Mouse (Mus musculus): Measurements from ENCODE around the gene Irf1. TPM values are rescaled to one million over a fixed set of nuclear protein-coding genes. Genes with fewer than 3 reads are reported as not detected.
A peak's percentile ranks its signal among the peaks of the same experiment; 100 is the strongest.
"Not testable (repeated sequence)": the region's sequence is repeated elsewhere in the genome, so short reads cannot be mapped to it uniquely, and the experiment has no call there.

Gene Irf1
- polyA plus RNA-seq, 1 experiment from 2014 or later: 10.0 TPM

DNA sequence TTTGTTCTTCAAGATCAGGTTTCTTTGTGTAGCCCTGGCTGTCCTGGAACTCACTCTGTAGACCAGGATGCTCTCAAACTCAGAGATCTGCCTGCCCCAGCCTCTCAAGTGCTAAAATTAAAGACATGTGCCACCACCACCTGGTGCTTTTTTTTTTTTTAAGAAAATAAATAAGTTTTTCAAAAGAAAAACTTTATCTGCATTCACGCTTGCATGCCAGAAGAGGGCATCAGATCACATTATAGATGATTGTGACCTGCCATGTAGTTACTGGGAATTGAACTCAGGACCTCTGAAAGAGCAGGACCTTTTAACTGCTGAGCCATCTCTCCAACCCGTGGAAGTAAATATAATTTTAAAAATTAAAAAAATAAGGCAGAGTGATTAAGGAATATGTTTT lies 24.6 kb upstream of the Irf1 start:
- Histone ChIP-seq H3K4me1 (0 out of 2 replicates have a peak, but pooled peaks cover 5% of the 10 kb centered on the region), H3K9me3 (no peaks in the 10 kb centered on the region), H3K27me3 (replicated peaks) (no peaks in the 10 kb centered on the region), H3K4me2 (no peak overlapping the region), H3K36me3 (no peaks in the 10 kb centered on the region), H3K27ac (replicated peaks) (no peak overlapping the region), H3K4me3 (no peak overlapping the region), H3K9ac (no peak overlapping the region)
- ATAC-seq (ENCODE audit: extremely low read depth, insufficient number of reproducible peaks, low FRiP score, low TSS enrichment): no peak
- 75% methylated on average over 2 of the region's 2 CpGs for WGBS

DNA sequence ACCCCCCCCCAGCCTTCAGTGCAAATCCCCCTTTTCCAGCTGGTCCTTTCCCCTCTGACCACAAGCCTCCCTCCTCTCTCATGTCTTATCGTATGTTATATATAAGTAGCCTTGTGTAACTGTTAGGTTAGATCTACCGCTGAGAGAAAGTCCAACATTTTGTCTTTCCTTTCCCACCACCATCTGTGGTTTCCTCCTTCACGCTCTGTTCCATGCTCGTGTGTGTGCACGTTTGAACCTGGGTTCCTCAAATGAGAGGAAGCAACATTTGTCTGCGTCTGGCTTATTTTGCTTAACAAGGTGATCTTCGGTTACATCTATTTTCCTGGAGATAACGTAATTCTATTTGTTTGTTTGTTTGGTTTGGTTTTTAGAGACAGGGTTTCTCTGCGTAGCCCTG lies 21.8 kb upstream of the Irf1 start:
- Histone ChIP-seq H3K36me3 (no peaks in the 10 kb centered on the region), H3K4me1 (no peaks in the 10 kb centered on the region), H3K27me3 (replicated peaks) (no peaks in the 10 kb centered on the region), H3K4me2 (no peak overlapping the region), H3K9me3 (no peaks in the 10 kb centered on the region), H3K27ac (replicated peaks) (no peak overlapping the region), H3K4me3 (no peak overlapping the region), H3K9ac (no peak overlapping the region)
- 83% methylated on average over 9 of the region's 9 CpGs for WGBS
- no peak for ATAC-seq (ENCODE audit: extremely low read depth, insufficient number of reproducible peaks, low FRiP score, low TSS enrichment)

DNA sequence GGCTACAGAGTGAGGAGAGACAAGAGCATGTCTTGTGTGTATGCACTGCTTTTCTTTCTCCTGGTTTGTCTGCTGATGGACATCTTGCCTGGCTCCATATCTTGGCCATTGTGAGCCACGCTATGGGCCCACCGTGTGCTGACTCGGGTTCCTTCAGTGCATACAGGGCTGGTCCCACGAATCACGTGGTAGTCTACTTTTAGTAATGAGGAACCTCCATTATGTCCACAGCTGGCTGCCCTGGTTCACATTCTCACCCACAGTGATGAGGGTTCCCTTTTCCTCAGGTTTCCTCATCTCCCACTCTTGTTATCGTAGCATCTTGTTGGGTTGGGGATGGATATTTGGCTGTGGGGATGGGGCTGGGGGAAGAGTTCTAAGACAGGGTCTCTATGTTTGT lies 21.2 kb upstream of the Irf1 start:
- ATAC-seq (ENCODE audit: extremely low read depth, insufficient number of reproducible peaks, low FRiP score, low TSS enrichment): no peak
- H3K4me3 ChIP-seq: no peak overlapping the region
- H3K4me2 ChIP-seq: no peak overlapping the region
- no peaks in the 10 kb centered on the region for H3K36me3 ChIP-seq
- no peak overlapping the region for H3K9ac ChIP-seq
- no peaks in the 10 kb centered on the region for H3K27me3 ChIP-seq (replicated peaks)
- H3K27ac ChIP-seq (replicated peaks): no peak overlapping the region
- no peaks in the 10 kb centered on the region for H3K4me1 ChIP-seq
- H3K9me3 ChIP-seq: no peaks in the 10 kb centered on the region
- WGBS: 77% methylated on average over 6 of the region's 6 CpGs

DNA sequence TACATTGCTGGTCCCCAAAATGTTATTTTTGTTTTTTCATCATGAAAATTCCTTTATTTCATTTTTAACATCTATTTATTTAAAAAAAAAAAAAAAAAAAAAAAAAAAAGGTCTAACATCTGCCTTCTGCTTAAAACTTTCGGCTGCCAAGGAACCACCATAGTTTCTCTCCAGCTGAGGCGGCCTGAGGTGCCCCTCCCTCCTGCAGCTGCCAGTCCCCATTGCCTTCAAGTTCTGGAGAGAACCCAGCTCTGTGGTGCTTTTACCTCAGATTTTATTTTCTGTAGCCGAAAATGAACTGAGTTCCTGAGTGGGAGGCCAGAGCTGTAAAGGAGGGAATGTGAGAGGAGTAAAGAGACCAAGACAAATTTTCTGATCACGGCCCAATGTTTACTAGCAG lies 20.5 kb upstream of the Irf1 start:
- WGBS: 64% methylated on average over 4 of the region's 4 CpGs

DNA sequence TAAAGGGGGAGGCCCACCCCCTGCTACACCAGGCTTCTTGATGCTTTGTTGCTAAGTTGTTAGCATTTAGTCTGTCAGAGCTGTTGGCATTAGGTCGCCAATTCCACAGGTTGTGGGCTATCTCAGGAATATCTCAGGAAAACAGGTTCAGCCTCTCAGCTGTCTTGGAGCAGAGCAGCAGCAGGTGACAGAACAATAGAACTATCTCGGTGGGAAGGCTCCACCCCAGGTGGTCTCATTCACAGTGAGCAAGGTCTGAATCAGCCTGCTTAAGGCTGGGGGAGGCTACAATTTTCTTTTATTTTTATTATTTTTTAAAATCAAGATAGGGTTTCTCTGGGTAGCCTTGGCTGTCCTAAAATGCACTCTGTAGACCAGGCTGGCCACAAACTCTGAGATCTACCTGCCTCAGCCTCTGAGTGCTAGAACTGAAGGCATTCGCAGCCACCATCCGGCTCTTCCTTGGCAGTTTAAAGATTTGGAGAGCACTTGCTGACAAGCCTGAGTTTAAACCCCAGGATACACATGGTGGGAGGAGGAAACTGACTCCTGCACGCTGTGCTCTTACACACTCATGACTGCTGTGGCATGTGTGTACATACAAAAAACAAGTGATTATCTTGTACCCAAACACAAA lies 20.0 kb upstream of the Irf1 start:
- no peak for ATAC-seq (ENCODE audit: extremely low read depth, insufficient number of reproducible peaks, low FRiP score, low TSS enrichment)
- WGBS: 41% methylated on average over 5 of the region's 5 CpGs
- no peaks in the 10 kb centered on the region for H3K27me3 ChIP-seq (replicated peaks)
- no peak overlapping the region for H3K27ac ChIP-seq (replicated peaks)
- no peak overlapping the region for H3K4me3 ChIP-seq
- H3K36me3 ChIP-seq: no peaks in the 10 kb centered on the region
- H3K4me1 ChIP-seq: no peaks in the 10 kb centered on the region
- H3K9me3 ChIP-seq: no peaks in the 10 kb centered on the region
- no peak overlapping the region for H3K4me2 ChIP-seq
- H3K9ac ChIP-seq: no peak overlapping the region

More for the DNA sequence above, 20.5 kb upstream of the Irf1 start:
- Histone ChIP-seq H3K4me1 (no peaks in the 10 kb centered on the region), H3K27ac (replicated peaks) (no peak overlapping the region), H3K9ac (no peak overlapping the region), H3K4me2 (no peak overlapping the region), H3K27me3 (replicated peaks) (no peaks in the 10 kb centered on the region), H3K36me3 (no peaks in the 10 kb centered on the region), H3K9me3 (no peaks in the 10 kb centered on the region), H3K4me3 (no peak overlapping the region)
- ATAC-seq (ENCODE audit: extremely low read depth, insufficient number of reproducible peaks, low FRiP score, low TSS enrichment): no peak

DNA sequence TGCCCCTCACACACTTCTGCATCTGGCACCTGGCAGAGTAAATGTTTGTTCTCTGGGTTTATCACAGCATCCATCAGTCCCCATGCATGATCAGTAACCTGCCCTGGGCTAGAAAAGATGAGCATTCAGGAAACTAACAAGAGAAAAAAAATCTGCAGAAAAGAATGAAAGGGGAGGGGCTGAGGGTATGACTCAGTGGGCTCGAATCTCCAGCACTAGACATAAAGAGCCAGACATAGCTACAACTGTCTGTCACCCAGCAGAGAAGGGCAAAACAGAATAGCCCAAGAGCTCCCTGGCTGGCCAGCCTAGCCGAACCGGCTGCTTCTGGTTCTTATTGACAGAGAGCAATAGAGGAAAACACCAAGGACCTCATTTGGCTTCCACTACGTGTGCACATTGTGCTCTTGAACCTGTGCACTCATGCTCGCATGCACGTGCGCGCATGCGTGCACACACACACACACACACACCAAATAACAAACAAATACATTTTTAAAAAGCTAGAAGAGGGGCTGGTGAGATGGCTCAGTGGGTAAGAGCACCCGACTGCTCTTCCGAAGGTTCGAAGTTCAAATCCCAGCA lies 14.7 kb upstream of the Irf1 start:
- Histone ChIP-seq H3K36me3 (no peaks in the 10 kb centered on the region), H3K4me2 (no peak overlapping the region), H3K27ac (replicated peaks) (no peak overlapping the region), H3K9ac (no peak overlapping the region), H3K27me3 (replicated peaks) (no peaks in the 10 kb centered on the region), H3K4me1 (peaks cover 17% of the 10 kb centered on the region), H3K4me3 (no peak overlapping the region), H3K9me3 (no peaks in the 10 kb centered on the region)
- no peak for ATAC-seq (ENCODE audit: extremely low read depth, insufficient number of reproducible peaks, low FRiP score, low TSS enrichment)
- 74% methylated on average over 12 of the region's 12 CpGs for WGBS

DNA sequence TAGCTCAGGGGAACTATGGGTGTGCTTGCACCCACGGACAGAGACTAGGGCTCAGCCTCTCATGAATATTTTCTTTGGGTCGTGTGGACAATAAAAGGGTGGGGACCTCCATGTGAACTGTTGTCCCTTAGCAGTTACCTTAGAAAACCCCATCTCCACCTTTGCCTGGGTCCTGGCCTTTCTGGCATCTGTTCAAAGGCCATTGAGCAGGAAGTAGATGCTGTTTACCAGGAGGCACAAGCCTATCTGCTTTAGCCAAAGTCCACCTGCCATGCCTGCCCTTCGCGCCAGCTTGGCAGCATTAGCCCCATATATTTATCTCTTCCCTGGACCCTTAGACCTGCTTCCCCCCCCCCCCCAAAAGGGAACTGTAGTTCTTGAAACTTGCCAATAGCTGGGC lies 12.2 kb upstream of the Irf1 start:
- H3K4me1 ChIP-seq: peaks cover 40% of the 10 kb centered on the region
- H3K4me2 ChIP-seq: no peak overlapping the region
- no peak overlapping the region for H3K4me3 ChIP-seq
- no peak for ATAC-seq (ENCODE audit: extremely low read depth, insufficient number of reproducible peaks, low FRiP score, low TSS enrichment)
- no peaks in the 10 kb centered on the region for H3K36me3 ChIP-seq
- H3K27ac ChIP-seq (replicated peaks): no peak overlapping the region
- H3K9me3 ChIP-seq: no peaks in the 10 kb centered on the region
- H3K27me3 ChIP-seq (replicated peaks): no peaks in the 10 kb centered on the region
- no peak overlapping the region for H3K9ac ChIP-seq
- WGBS: 86% methylated on average over 4 of the region's 4 CpGs

DNA sequence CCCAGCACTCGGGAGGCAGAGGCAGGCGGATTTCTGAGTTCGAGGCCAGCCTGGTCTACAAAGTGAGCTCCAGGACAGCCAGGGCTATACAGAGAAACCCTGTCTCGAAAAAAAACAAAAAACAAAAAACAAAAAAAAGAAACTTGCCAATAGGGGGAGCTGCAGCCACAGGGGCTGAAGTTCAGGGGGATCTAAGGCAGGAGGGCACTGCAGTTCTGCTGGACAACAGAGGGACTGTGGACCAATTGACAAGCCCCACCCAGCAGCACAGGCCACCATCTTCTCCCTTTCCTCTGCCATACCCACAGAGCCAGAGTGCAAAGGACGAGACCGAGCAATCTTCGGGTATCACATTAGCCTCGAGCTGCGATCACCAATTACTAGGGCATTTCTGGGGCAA lies 11.8 kb upstream of the Irf1 start:
- not testable (repeated sequence) for H3K4me3 ChIP-seq; H3K36me3 ChIP-seq; H3K9ac ChIP-seq; H3K27ac ChIP-seq (replicated peaks); H3K27me3 ChIP-seq (replicated peaks); H3K9me3 ChIP-seq; H3K4me2 ChIP-seq; ATAC-seq (ENCODE audit: extremely low read depth, insufficient number of reproducible peaks, low FRiP score, low TSS enrichment)
- peaks cover 45% of the 10 kb centered on the region for H3K4me1 ChIP-seq
- WGBS: 79% methylated on average over 9 of the region's 9 CpGs

DNA sequence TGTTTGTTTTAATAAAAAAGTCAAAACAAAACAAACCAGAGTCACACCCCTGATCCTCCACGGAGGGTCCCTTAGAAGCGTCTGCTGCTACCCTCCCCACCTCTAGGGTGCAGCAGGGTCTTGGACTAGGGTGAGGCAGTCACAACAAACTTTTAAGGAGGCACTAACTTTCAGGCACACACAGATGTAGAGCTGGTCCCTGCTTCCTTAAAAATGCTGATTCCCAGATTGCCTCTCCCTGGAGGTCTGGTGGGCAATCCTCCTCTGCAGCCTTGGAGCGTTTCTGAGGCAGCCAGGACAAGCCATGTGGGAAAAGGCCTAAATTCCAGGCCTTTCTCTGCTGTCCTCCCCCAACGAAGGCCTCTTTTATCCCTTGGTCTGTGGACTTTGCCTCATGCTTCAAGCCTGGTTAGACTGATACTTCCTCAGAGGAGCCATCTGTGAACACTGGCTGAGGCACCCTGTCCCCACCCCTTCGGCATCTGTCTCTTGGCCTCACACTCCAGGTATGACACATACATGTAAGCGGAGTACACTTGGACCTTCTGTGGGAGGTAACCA lies 10.9 kb upstream of the Irf1 start:
- Histone ChIP-seq H3K27ac (replicated peaks) (peak overlapping the region; percentile 66; the same call in 1 of the 2 replicates), H3K9ac (no peak overlapping the region), H3K27me3 (replicated peaks) (no peaks in the 10 kb centered on the region), H3K9me3 (no peaks in the 10 kb centered on the region), H3K4me1 (peaks cover 53% of the 10 kb centered on the region), H3K36me3 (no peaks in the 10 kb centered on the region), H3K4me3 (no peak overlapping the region), H3K4me2 (peak overlapping the region; percentile 42; the same call in 1 of the 2 replicates)
- ATAC-seq (ENCODE audit: extremely low read depth, insufficient number of reproducible peaks, low FRiP score, low TSS enrichment): no peak
- 39% methylated on average over 6 of the region's 6 CpGs for WGBS

DNA sequence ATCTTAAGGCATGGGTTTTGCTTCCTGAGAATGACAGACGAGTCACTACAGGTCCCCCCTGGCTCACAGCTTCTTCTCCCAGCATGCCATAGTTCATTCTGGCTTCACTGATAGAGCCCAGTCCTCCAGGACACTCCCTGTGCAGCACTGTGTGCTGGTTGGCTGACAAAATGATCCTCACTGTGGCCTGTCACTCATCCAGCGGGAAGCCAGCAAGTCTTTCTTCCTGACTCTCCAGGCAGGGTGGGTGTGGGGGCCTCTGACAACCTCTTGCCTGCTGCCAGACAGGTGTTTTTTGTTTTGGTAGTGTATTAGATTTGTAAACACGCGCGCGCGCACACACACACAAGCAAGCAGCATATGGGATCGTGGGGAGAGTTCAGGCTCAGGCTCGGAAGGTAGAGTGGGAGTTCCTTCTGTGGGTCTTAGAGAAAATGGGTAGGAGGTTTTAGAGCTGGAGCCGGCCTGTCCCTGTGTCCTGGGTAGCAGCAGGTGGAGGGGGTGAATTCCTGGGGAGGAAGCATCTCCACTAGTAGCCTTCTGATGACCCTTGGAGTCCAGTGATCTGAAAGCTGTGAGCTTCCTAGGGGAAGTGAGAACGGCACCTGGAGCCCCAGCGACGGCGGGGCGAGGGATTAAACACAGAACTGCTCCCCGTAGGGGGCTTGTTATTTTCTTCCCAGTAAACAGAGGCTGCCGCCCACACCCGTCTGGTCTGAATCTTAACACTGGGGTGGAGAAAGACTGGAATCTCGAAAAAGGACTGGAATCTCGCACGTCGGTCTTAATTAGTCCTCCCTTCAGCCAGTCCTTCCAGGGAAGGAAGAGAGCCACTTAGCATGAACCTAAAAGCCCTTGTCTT lies 10.0 kb upstream of the Irf1 start:
- no peaks in the 10 kb centered on the region for H3K27me3 ChIP-seq (replicated peaks)
- peak overlapping the region; percentile 42 for H3K4me2 ChIP-seq
- 14% methylated on average over 22 of the region's 22 CpGs for WGBS
- peak overlapping the region; percentile 48 for H3K9ac ChIP-seq
- no peaks in the 10 kb centered on the region for H3K9me3 ChIP-seq
- H3K4me1 ChIP-seq: peaks cover 62% of the 10 kb centered on the region
- ATAC-seq (ENCODE audit: extremely low read depth, insufficient number of reproducible peaks, low FRiP score, low TSS enrichment): no peak
- peak overlapping the region; percentile 66; the same call in 1 of the 2 replicates for H3K27ac ChIP-seq (replicated peaks)
- no peaks in the 10 kb centered on the region for H3K36me3 ChIP-seq
- H3K4me3 ChIP-seq: peak overlapping the region; percentile 10; the same call in 1 of the 2 replicates

DNA sequence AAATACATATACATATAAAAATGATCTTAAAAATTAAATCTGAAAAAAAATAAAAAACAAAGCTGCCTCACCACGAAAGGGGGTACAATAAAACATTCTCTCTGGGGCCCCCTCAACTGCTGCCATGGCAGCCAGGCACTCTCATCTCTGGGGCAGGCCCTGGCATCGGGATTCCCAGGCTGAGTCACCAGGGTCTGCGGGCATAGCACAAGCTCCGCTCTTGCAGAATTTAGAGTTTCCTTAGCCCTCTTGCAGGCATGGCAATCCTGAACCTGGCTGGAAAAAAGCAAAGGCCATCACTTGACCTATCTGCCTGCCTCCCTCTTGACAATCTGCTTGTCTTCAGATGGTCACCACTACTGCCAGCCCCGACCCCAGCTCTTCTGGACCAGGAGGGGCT lies 8.5 kb upstream of the Irf1 start:
- Histone ChIP-seq H3K4me3 (no peak overlapping the region), H3K36me3 (no peaks in the 10 kb centered on the region), H3K4me2 (0 out of 2 replicates have a peak overlapping the region, but pooled peaks have one; percentile 81), H3K9ac (peak overlapping the region; percentile 29; the same call in 1 of the 2 replicates), H3K9me3 (no peaks in the 10 kb centered on the region), H3K27me3 (replicated peaks) (no peaks in the 10 kb centered on the region), H3K4me1 (peaks cover 64% of the 10 kb centered on the region), H3K27ac (replicated peaks) (peak overlapping the region; percentile 97)
- WGBS: 62% methylated on average over 5 of the region's 5 CpGs
- no peak for ATAC-seq (ENCODE audit: extremely low read depth, insufficient number of reproducible peaks, low FRiP score, low TSS enrichment)
